Mouse (Mus musculus) myocyte (in vitro differentiated cells): ENCODE results near the gene Ddi2. TPM values are rescaled to one million over a fixed set of nuclear protein-coding genes. Genes with fewer than 3 reads are reported as not detected.
A peak's percentile ranks its signal among the peaks of the same experiment; 100 is the strongest.

ENCODE experiments used
- H3K27me3 ChIP-seq: one replicate; pipeline ENCODE4 v1.6.1; 2011; ENCODE audit not compliant: control insufficient read depth, insufficient read depth, insufficient read length
- H3K36me3 ChIP-seq: one replicate; pipeline ENCODE4 v1.6.1; 2011; ENCODE audit not compliant: control insufficient read depth, insufficient read depth
- H3K4me2 ChIP-seq: one replicate; pipeline ENCODE4 v1.6.1; 2011; ENCODE audit warnings: low read depth, control low read depth
- H3K4me3 ChIP-seq: one replicate; pipeline ENCODE4 v1.5.1; 2011; ENCODE audit warnings: mild to moderate bottlenecking, control low read depth, moderate library complexity
- H3K79me2 ChIP-seq: one replicate; pipeline ENCODE4 v1.6.1; 2011; ENCODE audit not compliant: control insufficient read depth, insufficient read depth
- H3ac ChIP-seq: one replicate; pipeline ENCODE4 v1.6.1; 2011; ENCODE audit not compliant: control insufficient read depth, insufficient read length
- CEBPB ChIP-seq: IDR thresholded peaks from 2 replicates; pipeline ENCODE4 v1.6.1; 2011; ENCODE audit warnings: mild to moderate bottlenecking, moderate library complexity; ENCODE audit not compliant: poor library complexity, insufficient read depth, severe bottlenecking
- E2F4 ChIP-seq: IDR thresholded peaks from one replicate; pipeline ENCODE4 v1.6.1; 2011; ENCODE audit warnings: mild to moderate bottlenecking, control low read depth, moderate library complexity; ENCODE audit not compliant: insufficient read depth
- MAX ChIP-seq: IDR thresholded peaks from one replicate; pipeline ENCODE4 v1.6.1; 2011; ENCODE audit warnings: low read depth, mild to moderate bottlenecking, control low read depth
- MYOD1 ChIP-seq, 3 experiments: IDR thresholded peaks; one replicate each; pipeline ENCODE4 v1.6.1; 2011; ENCODE audit warnings: control low read depth in 2 of 3, low read depth in 2 of 3, mild to moderate bottlenecking in 2 of 3, moderate library complexity in 1 of 3; ENCODE audit not compliant: insufficient read length in 2 of 3, control insufficient read depth in 1 of 3
- MYOG ChIP-seq, 3 experiments: IDR thresholded peaks; one replicate each; pipeline ENCODE4 v1.6.1; 2011; ENCODE audit warnings: control low read depth in 2 of 3, low read depth in 2 of 3, mild to moderate bottlenecking in 2 of 3; ENCODE audit not compliant: insufficient read length in 2 of 3, control insufficient read depth in 1 of 3, insufficient read depth in 1 of 3
- POLR2A ChIP-seq: IDR thresholded peaks from one replicate; pipeline ENCODE4 v1.6.1; 2011; ENCODE audit warnings: low read depth, mild to moderate bottlenecking, control low read depth, moderate library complexity; ENCODE audit not compliant: insufficient read length
- POLR2AphosphoS2 ChIP-seq: IDR thresholded peaks from one replicate; pipeline ENCODE4 v1.6.1; 2011; ENCODE audit warnings: low read depth, control low read depth; ENCODE audit not compliant: insufficient read length
- REST ChIP-seq: IDR thresholded peaks from one replicate; pipeline ENCODE4 v1.6.1; 2011; ENCODE audit warnings: mild to moderate bottlenecking, control low read depth, moderate library complexity; ENCODE audit not compliant: insufficient read depth, insufficient read length
- SRF ChIP-seq: IDR thresholded peaks from one replicate; pipeline ENCODE4 v1.6.1; 2011; ENCODE audit warnings: low read depth; ENCODE audit not compliant: control insufficient read depth, insufficient read length
- TCF12 ChIP-seq: IDR thresholded peaks from one replicate; pipeline ENCODE4 v1.6.1; 2011; ENCODE audit warnings: mild to moderate bottlenecking, control low read depth; ENCODE audit not compliant: poor library complexity, insufficient read depth, severe bottlenecking
- TCF3 ChIP-seq: IDR thresholded peaks from one replicate; pipeline ENCODE4 v1.6.1; 2011; ENCODE audit warnings: low read depth, control low read depth; ENCODE audit not compliant: insufficient read length
- USF1 ChIP-seq: IDR thresholded peaks from one replicate; pipeline ENCODE4 v1.6.1; 2011; ENCODE audit warnings: low read depth, mild to moderate bottlenecking, control low read depth, moderate library complexity
- polyA plus RNA-seq: library from polyadenylated mRNA; unstranded; fragments of >200 nt; fragmentation: generic; extraction: Trizol; gene quantifications from one replicate; pipeline ENCODE4 v1.2.1, GENCODE M21; 2012; ENCODE audit warnings: missing spikeins

Gene Ddi2
- polyA plus RNA-seq, 1 experiment, result 10.6 TPM

DNA sequence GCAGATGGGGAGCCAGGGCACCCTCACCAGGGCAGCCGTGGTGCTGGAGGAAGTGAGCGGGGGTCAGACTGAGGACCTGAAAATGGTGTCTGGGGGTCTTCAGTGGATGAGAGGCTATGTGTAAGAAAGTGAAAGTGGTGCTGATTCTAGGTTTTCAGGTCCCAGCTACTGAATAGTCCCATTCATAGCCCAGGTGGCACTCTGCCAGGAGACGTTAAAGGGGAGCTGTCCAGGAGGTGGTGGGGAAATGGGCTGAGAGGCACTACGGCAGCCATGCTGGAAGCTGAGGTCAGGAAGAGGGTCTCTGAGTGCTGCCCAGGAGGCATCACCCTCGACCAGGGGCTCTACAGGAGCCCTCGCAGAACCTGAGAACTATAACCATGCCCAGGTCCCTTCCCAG is 74.0 kb downstream of the Ddi2 start:
- no peaks in the 10 kb centered on the region for H3K36me3 ChIP-seq
- peaks cover 13% of the 10 kb centered on the region for H3K79me2 ChIP-seq
- no peak overlapping the region for H3ac ChIP-seq
- H3K27me3 ChIP-seq, result no peaks in the 10 kb centered on the region
- no peak overlapping the region for H3K4me3 ChIP-seq
- TF ChIP-seq MYOG (IDR thresholded peaks at IDR 0.05; ENCODE audit: control insufficient read depth in 1 of 3, insufficient read depth in 1 of 3, insufficient read length in 2 of 3, low read depth in 2 of 3) (no peak), E2F4 (no peak), TCF12 (no peak), USF1 (no peak), POLR2AphosphoS2 (no peak), MYOD1 (IDR thresholded peaks at IDR 0.05; ENCODE audit: control insufficient read depth in 1 of 3, insufficient read length in 2 of 3, low read depth in 2 of 3) (no peak), SRF (no peak), CEBPB (no peak), POLR2A (no peak)
- no peak overlapping the region for H3K4me2 ChIP-seq

DNA sequence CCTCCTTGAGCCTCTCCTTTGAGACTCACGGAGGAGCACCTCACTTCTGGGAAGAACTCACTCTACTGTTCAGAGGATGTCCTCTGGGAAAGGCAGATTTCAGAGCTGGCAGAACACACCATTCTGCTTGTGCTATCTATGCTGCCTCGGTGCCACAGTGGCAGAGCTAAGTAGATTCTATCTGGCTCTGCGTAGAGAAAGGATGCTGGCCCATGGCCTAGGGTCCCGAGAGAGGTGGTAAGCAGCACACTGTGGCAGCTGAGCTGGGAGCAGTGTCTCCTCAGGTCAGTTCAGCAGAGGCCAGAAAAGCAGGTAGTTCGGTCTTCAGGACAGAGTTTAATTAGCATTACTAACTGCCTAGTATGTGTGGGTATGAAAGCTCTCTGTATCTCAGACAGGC is 75.0 kb downstream of the Ddi2 start:
- Histone ChIP-seq H3K4me3 (no peak overlapping the region), H3K4me2 (no peak overlapping the region), H3K36me3 (no peaks in the 10 kb centered on the region), H3K27me3 (no peaks in the 10 kb centered on the region), H3ac (no peak overlapping the region), H3K79me2 (peaks cover 13% of the 10 kb centered on the region)
- TF ChIP-seq E2F4 (no peak), MYOG (IDR thresholded peaks at IDR 0.05; ENCODE audit: control insufficient read depth in 1 of 3, insufficient read depth in 1 of 3, insufficient read length in 2 of 3, low read depth in 2 of 3) (no peak), POLR2AphosphoS2 (no peak), CEBPB (no peak), POLR2A (no peak), TCF3 (no peak), MAX (no peak)

GRCm38 (mm10) chr4:141647187-141647586 is 76.0 kb downstream of the Ddi2 start:
- Histone ChIP-seq H3K79me2 (peaks cover 13% of the 10 kb centered on the region), H3ac (no peak overlapping the region), H3K4me3 (no peak overlapping the region), H3K27me3 (no peaks in the 10 kb centered on the region), H3K4me2 (no peak overlapping the region), H3K36me3 (no peaks in the 10 kb centered on the region)
- no peak for TF ChIP-seq CEBPB
- TF ChIP-seq E2F4, result no peak

DNA sequence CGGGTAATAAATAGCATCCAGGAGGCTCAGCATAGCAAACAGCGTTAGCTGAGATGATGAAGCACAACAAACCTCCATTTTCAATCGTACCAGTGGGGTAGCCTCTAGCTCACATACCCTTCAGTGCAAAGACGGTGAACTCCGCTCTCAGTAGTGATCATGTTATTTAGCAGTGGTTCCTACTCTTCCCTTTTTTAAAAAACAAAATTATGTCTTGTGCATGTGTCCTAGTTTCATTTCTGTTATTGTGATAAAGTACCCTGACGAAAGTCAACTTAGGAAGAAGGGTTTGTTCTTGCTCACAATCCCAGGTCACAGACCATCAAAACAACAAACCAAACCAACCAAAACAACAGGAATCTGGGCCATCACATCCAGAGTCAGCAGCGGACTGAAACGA is 77.2 kb downstream of the Ddi2 start:
- no peak overlapping the region for H3K4me2 ChIP-seq
- no peaks in the 10 kb centered on the region for H3K27me3 ChIP-seq
- H3K4me3 ChIP-seq, result no peak overlapping the region
- peaks cover 13% of the 10 kb centered on the region for H3K79me2 ChIP-seq
- no peak overlapping the region for H3ac ChIP-seq
- H3K36me3 ChIP-seq, result no peaks in the 10 kb centered on the region
- TF ChIP-seq POLR2AphosphoS2, result no peak
- TF ChIP-seq SRF, result no peak
- no peak for TF ChIP-seq MAX
- no peak for TF ChIP-seq REST
- no peak for TF ChIP-seq MYOD1 (IDR thresholded peaks at IDR 0.05; ENCODE audit: control insufficient read depth in 1 of 3, insufficient read length in 2 of 3, low read depth in 2 of 3)
- TF ChIP-seq TCF12, result no peak
- TF ChIP-seq POLR2A, result no peak
- no peak for TF ChIP-seq E2F4
- no peak for TF ChIP-seq USF1
- no peak for TF ChIP-seq TCF3
- no peak for TF ChIP-seq CEBPB
- no peak for TF ChIP-seq MYOG (IDR thresholded peaks at IDR 0.05; ENCODE audit: control insufficient read depth in 1 of 3, insufficient read depth in 1 of 3, insufficient read length in 2 of 3, low read depth in 2 of 3)

- H3K4me2 ChIP-seq, result peak overlapping the region; percentile 55
- no peaks in the 10 kb centered on the region for H3K27me3 ChIP-seq
- H3K79me2 ChIP-seq, result peaks cover 5% of the 10 kb centered on the region
- TF ChIP-seq TCF3, result no peak
- no peak for TF ChIP-seq POLR2A
- no peak for TF ChIP-seq SRF
- TF ChIP-seq E2F4, result no peak
- TF ChIP-seq REST, result no peak
- TF ChIP-seq MAX, result no peak
- TF ChIP-seq POLR2AphosphoS2, result no peak
- TF ChIP-seq TCF12, result no peak
- no peak for TF ChIP-seq CEBPB
- TF ChIP-seq MYOG (IDR thresholded peaks at IDR 0.05; ENCODE audit: control insufficient read depth in 1 of 3, insufficient read depth in 1 of 3, insufficient read length in 2 of 3, low read depth in 2 of 3), result peak in 2 of 3 experiments; percentile 32 to 60
- TF ChIP-seq MYOD1 (IDR thresholded peaks at IDR 0.05; ENCODE audit: control insufficient read depth in 1 of 3, insufficient read length in 2 of 3, low read depth in 2 of 3), result peak in 2 of 3 experiments; percentile 36 to 54
- TF ChIP-seq USF1, result no peak
- no peaks in the 10 kb centered on the region for H3K36me3 ChIP-seq
- no peak overlapping the region for H3K4me3 ChIP-seq
- no peak overlapping the region for H3ac ChIP-seq
Measured at GRCm38 (mm10) chr4:141643118-141643855, 79.9 kb downstream of the Ddi2 start.
